Mouse (Mus musculus): ENCODE data around the gene Dusp5. TPM values are rescaled to one million over a fixed set of nuclear protein-coding genes. Genes with fewer than 3 reads are reported as not detected.
A peak's percentile ranks its signal among the peaks of the same experiment; 100 is the strongest.

Gene Dusp5
- 10.9 and 19.4 TPM in 2 replicates for polyA plus RNA-seq (2012; rRNA removed)

GRCm38 (mm10) chr19:53528752-53529454, at the start of gene Dusp5:
TSS of gene Dusp5 (plus strand) at chr19:53529109.
- peak within 1 kb of the TSS; percentile 76 for H3K4me3 ChIP-seq (ENCODE audit: extremely low read depth, insufficient read depth, insufficient read length)
- H3K4me1 ChIP-seq (ENCODE audit: control insufficient read depth, insufficient read depth, insufficient read length) = peaks cover 6% of the 10 kb centered on the region
- DNase-seq (ENCODE audit: low read depth in 1 of 2, low spot score in 2 of 2) = peak; percentile 96 to 99
- H3K27ac ChIP-seq (ENCODE audit: insufficient read depth, low read length) = peak within 1 kb of the TSS; percentile 81
- TF ChIP-seq POLR2A (IDR thresholded peaks at IDR 0.05; ENCODE audit: low read depth, low read length) = peak; percentile 54; the same call in 1 of the 2 replicates
- no peak for TF ChIP-seq CTCF (IDR thresholded peaks at IDR 0.05; ENCODE audit: extremely low read depth, insufficient read depth, insufficient read length, insufficient replicate concordance)
- H3K36me3 ChIP-seq (ENCODE audit: control insufficient read depth, insufficient read depth, low read length) = peaks cover 2% of the 10 kb centered on the region
- under 1% methylated on average over 82 of the region's 84 CpGs for WGBS
- H3K27me3 ChIP-seq (ENCODE audit: control insufficient read depth, insufficient read depth, low read length) = no peaks in the 10 kb centered on the region

DNA sequence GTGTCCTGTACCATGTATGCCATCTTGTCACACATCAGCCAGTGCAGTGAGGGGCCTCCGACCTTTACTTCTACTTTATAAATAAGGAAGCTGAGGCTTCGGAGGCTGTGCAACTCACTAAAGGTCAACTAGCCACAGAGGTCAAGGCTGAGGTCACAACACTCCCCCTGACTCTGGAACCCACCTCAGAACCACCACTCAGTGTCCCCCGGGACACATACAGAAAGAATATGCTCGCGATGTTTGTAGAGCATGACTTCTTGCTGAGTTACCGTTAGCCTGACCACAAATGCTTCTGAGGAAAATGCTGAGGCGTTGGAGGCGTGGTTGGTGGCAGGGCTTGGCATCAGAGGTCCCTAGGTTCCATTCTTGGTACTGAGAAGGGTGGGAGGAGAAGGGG, 49.3 kb upstream of the Dusp5 start:
- TF ChIP-seq CTCF (IDR thresholded peaks at IDR 0.05; ENCODE audit: extremely low read depth, insufficient read depth, insufficient read length, insufficient replicate concordance) (no peak), POLR2A (IDR thresholded peaks at IDR 0.05; ENCODE audit: low read depth, low read length) (no peak)
- H3K27me3 ChIP-seq (ENCODE audit: control insufficient read depth, insufficient read depth, low read length) = no peaks in the 10 kb centered on the region
- peak in 1 of 2 experiments; percentile 45 for DNase-seq (ENCODE audit: low read depth in 1 of 2, low spot score in 2 of 2)
- H3K4me3 ChIP-seq (ENCODE audit: extremely low read depth, insufficient read depth, insufficient read length) = no peak overlapping the region
- no peak overlapping the region for H3K27ac ChIP-seq (ENCODE audit: insufficient read depth, low read length)
- 7% methylated on average over 8 of the region's 8 CpGs for WGBS
- no peaks in the 10 kb centered on the region for H3K36me3 ChIP-seq (ENCODE audit: control insufficient read depth, insufficient read depth, low read length)
- peaks cover 14% of the 10 kb centered on the region; the same call in 1 of the 2 replicates for H3K4me1 ChIP-seq (ENCODE audit: control insufficient read depth, insufficient read depth, insufficient read length)

GRCm38 (mm10) chr19:53482093-53482492, 46.8 kb upstream of the Dusp5 start:
- Histone ChIP-seq H3K4me3 (ENCODE audit: extremely low read depth, insufficient read depth, insufficient read length) (no peak overlapping the region), H3K27ac (ENCODE audit: insufficient read depth, low read length) (no peak overlapping the region), H3K36me3 (ENCODE audit: control insufficient read depth, insufficient read depth, low read length) (no peaks in the 10 kb centered on the region), H3K4me1 (ENCODE audit: control insufficient read depth, insufficient read depth, insufficient read length) (peaks cover 11% of the 10 kb centered on the region; the same call in 1 of the 2 replicates), H3K27me3 (ENCODE audit: control insufficient read depth, insufficient read depth, low read length) (no peaks in the 10 kb centered on the region)
- TF ChIP-seq CTCF (IDR thresholded peaks at IDR 0.05; ENCODE audit: extremely low read depth, insufficient read depth, insufficient read length, insufficient replicate concordance) (no peak), POLR2A (IDR thresholded peaks at IDR 0.05; ENCODE audit: low read depth, low read length) (no peak)
- 75% methylated on average over 6 of the region's 6 CpGs for WGBS
- DNase-seq (ENCODE audit: low read depth in 1 of 2, low spot score in 2 of 2) = no peak

DNA sequence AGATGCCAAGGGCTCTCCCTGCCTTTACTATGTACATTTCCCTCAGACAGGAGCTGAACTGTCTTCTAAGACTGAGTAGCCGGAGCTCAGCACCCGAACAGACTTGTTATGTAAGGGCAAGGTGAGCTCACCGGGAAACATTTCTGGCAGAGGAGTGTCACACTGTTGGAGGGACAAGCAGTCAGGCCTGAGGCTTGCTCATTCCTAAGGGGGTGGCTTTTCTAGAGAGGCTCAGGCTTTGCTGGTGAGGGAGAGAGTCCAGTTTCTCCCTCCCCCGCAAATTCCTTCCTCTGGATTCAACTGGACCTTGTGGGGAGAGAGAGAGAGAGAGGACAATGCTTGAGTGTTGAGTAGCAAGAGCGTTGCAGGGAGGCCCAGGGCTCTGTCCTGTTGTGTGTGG, 46.4 kb upstream of the Dusp5 start:
- WGBS = 89% methylated on average over 5 of the region's 5 CpGs
- TF ChIP-seq CTCF (IDR thresholded peaks at IDR 0.05; ENCODE audit: extremely low read depth, insufficient read depth, insufficient read length, insufficient replicate concordance) (no peak), POLR2A (IDR thresholded peaks at IDR 0.05; ENCODE audit: low read depth, low read length) (no peak)
- Histone ChIP-seq H3K27ac (ENCODE audit: insufficient read depth, low read length) (no peak overlapping the region), H3K4me3 (ENCODE audit: extremely low read depth, insufficient read depth, insufficient read length) (no peak overlapping the region), H3K27me3 (ENCODE audit: control insufficient read depth, insufficient read depth, low read length) (no peaks in the 10 kb centered on the region), H3K36me3 (ENCODE audit: control insufficient read depth, insufficient read depth, low read length) (no peaks in the 10 kb centered on the region), H3K4me1 (ENCODE audit: control insufficient read depth, insufficient read depth, insufficient read length) (peaks cover 11% of the 10 kb centered on the region; the same call in 1 of the 2 replicates)
- no peak for DNase-seq (ENCODE audit: low read depth in 1 of 2, low spot score in 2 of 2)

- WGBS = 93% methylated on average over 8 of the region's 8 CpGs
- no peak for TF ChIP-seq POLR2A (IDR thresholded peaks at IDR 0.05; ENCODE audit: low read depth, low read length)
- no peak for TF ChIP-seq CTCF (IDR thresholded peaks at IDR 0.05; ENCODE audit: extremely low read depth, insufficient read depth, insufficient read length, insufficient replicate concordance)
- no peak for DNase-seq (ENCODE audit: low read depth in 1 of 2, low spot score in 2 of 2)
- no peak overlapping the region for H3K27ac ChIP-seq (ENCODE audit: insufficient read depth, low read length)
- H3K27me3 ChIP-seq (ENCODE audit: control insufficient read depth, insufficient read depth, low read length) = no peaks in the 10 kb centered on the region
- H3K36me3 ChIP-seq (ENCODE audit: control insufficient read depth, insufficient read depth, low read length) = no peaks in the 10 kb centered on the region
- peaks cover 11% of the 10 kb centered on the region; the same call in 1 of the 2 replicates for H3K4me1 ChIP-seq (ENCODE audit: control insufficient read depth, insufficient read depth, insufficient read length)
- H3K4me3 ChIP-seq (ENCODE audit: extremely low read depth, insufficient read depth, insufficient read length) = no peak overlapping the region
Observed at GRCm38 (mm10) chr19:53483984-53484383, 44.9 kb upstream of the Dusp5 start.

GRCm38 (mm10) chr19:53484918-53485317, 44.0 kb upstream of the Dusp5 start:
- Histone ChIP-seq H3K36me3 (ENCODE audit: control insufficient read depth, insufficient read depth, low read length) (no peaks in the 10 kb centered on the region), H3K4me3 (ENCODE audit: extremely low read depth, insufficient read depth, insufficient read length) (no peak overlapping the region), H3K27ac (ENCODE audit: insufficient read depth, low read length) (no peak overlapping the region), H3K27me3 (ENCODE audit: control insufficient read depth, insufficient read depth, low read length) (no peaks in the 10 kb centered on the region), H3K4me1 (ENCODE audit: control insufficient read depth, insufficient read depth, insufficient read length) (peaks cover 4% of the 10 kb centered on the region; the same call in 1 of the 2 replicates)
- no peak for DNase-seq (ENCODE audit: low read depth in 1 of 2, low spot score in 2 of 2)
- TF ChIP-seq CTCF (IDR thresholded peaks at IDR 0.05; ENCODE audit: extremely low read depth, insufficient read depth, insufficient read length, insufficient replicate concordance) = no peak
- no peak for TF ChIP-seq POLR2A (IDR thresholded peaks at IDR 0.05; ENCODE audit: low read depth, low read length)
- WGBS = 61% methylated on average over 3 of the region's 3 CpGs

DNA sequence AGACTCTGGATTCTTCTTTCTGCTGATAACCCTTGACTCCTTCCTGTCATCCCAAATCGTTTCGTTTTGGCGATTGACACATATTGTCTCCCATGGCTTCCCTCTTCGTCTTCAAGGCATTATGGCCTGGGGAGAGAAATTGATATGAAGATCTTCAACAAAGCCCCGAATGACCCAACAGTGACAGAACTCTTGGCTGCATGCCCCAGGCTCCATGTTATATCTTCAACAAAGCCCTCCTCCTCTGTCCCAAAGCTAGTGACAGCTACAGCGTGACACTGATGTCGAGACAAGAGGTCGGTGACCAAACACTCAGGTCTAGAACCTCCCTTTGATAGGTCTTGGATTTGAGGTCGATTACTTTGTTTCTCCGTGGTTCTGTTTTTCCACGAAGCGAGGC, 39.7 kb upstream of the Dusp5 start:
- no peaks in the 10 kb centered on the region for H3K36me3 ChIP-seq (ENCODE audit: control insufficient read depth, insufficient read depth, low read length)
- WGBS = 87% methylated on average over 12 of the region's 12 CpGs
- no peak for DNase-seq (ENCODE audit: low read depth in 1 of 2, low spot score in 2 of 2)
- no peaks in the 10 kb centered on the region for H3K27me3 ChIP-seq (ENCODE audit: control insufficient read depth, insufficient read depth, low read length)
- no peak for TF ChIP-seq POLR2A (IDR thresholded peaks at IDR 0.05; ENCODE audit: low read depth, low read length)
- TF ChIP-seq CTCF (IDR thresholded peaks at IDR 0.05; ENCODE audit: extremely low read depth, insufficient read depth, insufficient read length, insufficient replicate concordance) = no peak
- no peak overlapping the region for H3K27ac ChIP-seq (ENCODE audit: insufficient read depth, low read length)
- no peak overlapping the region for H3K4me3 ChIP-seq (ENCODE audit: extremely low read depth, insufficient read depth, insufficient read length)
- no peaks in the 10 kb centered on the region for H3K4me1 ChIP-seq (ENCODE audit: control insufficient read depth, insufficient read depth, insufficient read length)
